Mouse (Mus musculus): ENCODE measurements at regions not wholly inside any gene's neighbourhood (a gene's known extent, or its start where the extent isn't known, plus 50 kb on each side); places are given as distances from the start of the nearest gene placed in this dataset.

DNA sequence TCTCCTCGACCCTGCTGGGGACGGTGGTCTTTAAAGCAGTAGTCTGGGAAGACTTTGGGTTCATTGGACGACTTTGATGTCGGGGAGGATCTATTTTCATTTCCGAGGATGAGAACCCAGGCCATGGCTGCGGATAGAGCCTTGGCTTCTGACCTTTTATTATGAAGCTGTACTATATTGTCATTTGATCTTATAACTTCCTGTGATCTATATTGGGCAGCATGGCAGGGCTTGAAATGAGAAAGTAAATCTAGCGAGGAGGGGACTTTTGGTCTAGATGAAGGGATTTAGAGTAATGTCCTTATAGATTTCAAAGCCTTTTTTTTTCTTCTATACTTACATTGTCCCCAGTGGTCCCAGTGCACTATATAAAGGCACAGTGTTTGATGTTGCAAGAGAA lies 172.8 kb upstream of the Stt3b start:
- Histone ChIP-seq H3K36me3 (ENCODE audit: control insufficient read depth, insufficient read depth, low read length) (no peaks in the 10 kb centered on the region), H3K27ac (ENCODE audit: control insufficient read depth, insufficient read depth, low read depth, low read length) (no peak overlapping the region), H3K4me3 (ENCODE audit: control insufficient read depth, low read depth, low read length) (no peak overlapping the region), H3K27me3 (ENCODE audit: control insufficient read depth, insufficient read depth, low read length) (no peaks in the 10 kb centered on the region), H3K4me1 (ENCODE audit: control insufficient read depth, insufficient read depth, low read length) (no peaks in the 10 kb centered on the region; the same call in 1 of the 2 replicates)
- TF ChIP-seq POLR2A (IDR thresholded peaks at IDR 0.05; ENCODE audit: control insufficient read depth, low read depth, low read length) (no peak), CTCF (IDR thresholded peaks at IDR 0.05; ENCODE audit: control insufficient read depth, insufficient read depth, insufficient replicate concordance, low read depth, low read length) (no peak)

GRCm38 (mm10) chr9:115483721-115484120 lies 173.5 kb upstream of the Stt3b start:
- no peaks in the 10 kb centered on the region for H3K36me3 ChIP-seq (ENCODE audit: control insufficient read depth, insufficient read depth, low read length)
- H3K27me3 ChIP-seq (ENCODE audit: control insufficient read depth, insufficient read depth, low read length), result no peaks in the 10 kb centered on the region
- H3K4me1 ChIP-seq (ENCODE audit: control insufficient read depth, insufficient read depth, low read length), result no peaks in the 10 kb centered on the region; the same call in 1 of the 2 replicates
- no peak overlapping the region for H3K4me3 ChIP-seq (ENCODE audit: control insufficient read depth, low read depth, low read length)
- H3K27ac ChIP-seq (ENCODE audit: control insufficient read depth, insufficient read depth, low read depth, low read length), result no peak overlapping the region
- TF ChIP-seq CTCF (IDR thresholded peaks at IDR 0.05; ENCODE audit: control insufficient read depth, insufficient read depth, insufficient replicate concordance, low read depth, low read length) (no peak), POLR2A (IDR thresholded peaks at IDR 0.05; ENCODE audit: control insufficient read depth, low read depth, low read length) (no peak)

GRCm38 (mm10) chr9:115484408-115484807 lies 174.2 kb upstream of the Stt3b start:
- TF ChIP-seq POLR2A (IDR thresholded peaks at IDR 0.05; ENCODE audit: control insufficient read depth, low read depth, low read length) (no peak), CTCF (IDR thresholded peaks at IDR 0.05; ENCODE audit: control insufficient read depth, insufficient read depth, insufficient replicate concordance, low read depth, low read length) (no peak)

DNA sequence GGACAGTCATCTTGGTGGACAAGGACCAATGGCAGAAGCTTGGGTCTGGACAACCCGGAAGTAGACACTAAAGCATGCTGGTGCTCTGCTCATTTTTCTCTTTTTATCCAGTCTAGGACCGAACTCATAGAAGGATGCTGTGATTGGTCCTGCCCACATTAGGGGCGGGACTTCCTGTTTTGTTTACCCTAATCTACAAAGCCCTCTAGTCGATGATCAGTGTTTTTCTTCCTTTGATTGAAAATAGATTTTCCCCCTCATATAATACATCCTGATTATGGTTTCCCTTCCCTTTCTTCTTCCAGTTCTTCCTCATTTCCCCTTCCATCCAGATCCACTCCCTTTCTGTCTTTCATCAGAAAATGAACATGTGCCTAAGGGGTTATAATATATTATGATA lies 175.0 kb upstream of the Stt3b start:
- Histone ChIP-seq H3K27ac (ENCODE audit: control insufficient read depth, insufficient read depth, low read depth, low read length) (no peak overlapping the region), H3K36me3 (ENCODE audit: control insufficient read depth, insufficient read depth, low read length) (no peaks in the 10 kb centered on the region), H3K4me3 (ENCODE audit: control insufficient read depth, low read depth, low read length) (no peak overlapping the region), H3K27me3 (ENCODE audit: control insufficient read depth, insufficient read depth, low read length) (no peaks in the 10 kb centered on the region), H3K4me1 (ENCODE audit: control insufficient read depth, insufficient read depth, low read length) (no peaks in the 10 kb centered on the region; the same call in 1 of the 2 replicates)
- TF ChIP-seq CTCF (IDR thresholded peaks at IDR 0.05; ENCODE audit: control insufficient read depth, insufficient read depth, insufficient replicate concordance, low read depth, low read length), result no peak
- no peak for TF ChIP-seq POLR2A (IDR thresholded peaks at IDR 0.05; ENCODE audit: control insufficient read depth, low read depth, low read length)

More at GRCm38 (mm10) chr9:115484408-115484807, 174.2 kb upstream of the Stt3b start:
- H3K4me3 ChIP-seq (ENCODE audit: control insufficient read depth, low read depth, low read length), result no peak overlapping the region
- H3K36me3 ChIP-seq (ENCODE audit: control insufficient read depth, insufficient read depth, low read length), result no peaks in the 10 kb centered on the region
- no peaks in the 10 kb centered on the region for H3K27me3 ChIP-seq (ENCODE audit: control insufficient read depth, insufficient read depth, low read length)
- H3K4me1 ChIP-seq (ENCODE audit: control insufficient read depth, insufficient read depth, low read length), result no peaks in the 10 kb centered on the region; the same call in 1 of the 2 replicates
- H3K27ac ChIP-seq (ENCODE audit: control insufficient read depth, insufficient read depth, low read depth, low read length), result no peak overlapping the region

DNA sequence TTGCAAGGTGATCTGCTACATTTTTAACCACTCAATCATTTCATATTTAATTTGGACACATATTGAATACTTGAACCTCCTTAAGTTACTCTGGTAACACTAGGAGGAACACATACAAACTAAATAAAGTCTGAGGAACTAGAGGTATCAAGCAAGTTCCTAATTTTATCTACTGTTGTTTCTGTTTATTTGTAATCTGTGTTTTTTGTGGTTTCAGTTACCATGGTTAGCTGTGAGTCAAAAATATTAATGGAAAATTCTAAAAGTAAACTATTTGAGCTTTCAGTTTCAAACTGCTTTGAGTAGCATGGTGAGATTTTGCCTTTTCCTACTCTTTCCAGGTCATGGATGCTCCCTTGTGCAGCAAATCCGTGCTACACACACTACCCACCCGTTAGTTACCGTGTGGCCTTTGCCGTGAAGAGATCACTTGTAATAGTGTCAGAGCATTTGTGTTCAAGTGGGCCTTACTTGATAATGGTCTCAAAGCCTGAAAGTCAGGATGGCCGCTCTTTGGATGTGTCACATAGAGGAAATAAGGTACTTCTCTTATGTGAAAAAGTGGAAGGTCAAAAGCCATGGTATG lies 177.0 kb upstream of the Stt3b start:
- no peak overlapping the region for H3K27ac ChIP-seq (ENCODE audit: control insufficient read depth, insufficient read depth, low read depth, low read length)
- no peaks in the 10 kb centered on the region for H3K36me3 ChIP-seq (ENCODE audit: control insufficient read depth, insufficient read depth, low read length)
- H3K4me3 ChIP-seq (ENCODE audit: control insufficient read depth, low read depth, low read length), result no peak overlapping the region
- H3K27me3 ChIP-seq (ENCODE audit: control insufficient read depth, insufficient read depth, low read length), result no peaks in the 10 kb centered on the region
- no peaks in the 10 kb centered on the region; the same call in 1 of the 2 replicates for H3K4me1 ChIP-seq (ENCODE audit: control insufficient read depth, insufficient read depth, low read length)
- TF ChIP-seq CTCF (IDR thresholded peaks at IDR 0.05; ENCODE audit: control insufficient read depth, insufficient read depth, insufficient replicate concordance, low read depth, low read length) (no peak), POLR2A (IDR thresholded peaks at IDR 0.05; ENCODE audit: control insufficient read depth, low read depth, low read length) (no peak)

DNA sequence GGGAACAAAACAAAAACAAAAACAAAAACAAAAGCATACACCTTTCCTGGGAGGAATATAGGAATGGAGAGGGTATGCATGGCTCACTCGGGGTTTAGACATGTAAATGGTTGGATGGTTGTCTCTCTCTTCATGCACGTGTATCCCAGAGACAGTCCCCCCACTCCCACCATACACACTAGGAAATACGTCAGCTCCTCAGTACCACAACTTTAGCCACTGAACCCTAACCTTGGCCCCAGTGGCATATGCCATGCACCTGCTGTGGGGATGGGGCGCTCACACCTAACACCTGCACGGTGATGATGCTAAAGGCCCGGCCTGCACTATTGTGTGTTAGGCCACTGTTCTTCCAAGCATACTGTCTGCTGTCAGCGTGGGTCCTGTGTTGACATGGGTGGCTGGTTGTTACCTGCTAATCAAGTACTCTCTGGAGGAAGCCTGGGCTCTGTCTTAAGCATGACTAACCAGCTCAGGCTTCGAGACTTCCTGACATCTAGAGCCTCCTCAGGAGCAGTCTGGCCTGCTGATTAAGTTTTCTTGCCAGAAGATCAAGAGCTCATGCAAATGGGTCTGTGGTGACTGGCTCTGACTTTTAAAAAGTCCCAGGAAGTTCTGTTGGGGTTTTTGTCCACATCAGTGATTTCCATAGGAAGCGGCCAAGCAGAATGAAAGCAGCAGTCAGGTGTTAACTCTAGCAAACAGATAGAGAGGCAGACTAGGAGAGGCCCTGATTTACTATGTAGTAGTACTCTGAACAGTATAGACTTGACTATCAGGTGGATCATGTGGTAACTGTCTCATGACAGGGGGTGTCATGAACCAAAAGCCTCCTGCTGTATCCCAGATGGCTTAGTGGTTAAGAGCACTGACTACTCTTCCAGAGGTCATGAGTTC lies 178.9 kb upstream of the Stt3b start:
- H3K4me1 ChIP-seq (ENCODE audit: control insufficient read depth, insufficient read depth, low read length), result no peaks in the 10 kb centered on the region; the same call in 1 of the 2 replicates
- TF ChIP-seq CTCF (IDR thresholded peaks at IDR 0.05; ENCODE audit: control insufficient read depth, insufficient read depth, insufficient replicate concordance, low read depth, low read length) (no peak), POLR2A (IDR thresholded peaks at IDR 0.05; ENCODE audit: control insufficient read depth, low read depth, low read length) (no peak)
- H3K4me3 ChIP-seq (ENCODE audit: control insufficient read depth, low read depth, low read length), result no peak overlapping the region
- no peaks in the 10 kb centered on the region for H3K27me3 ChIP-seq (ENCODE audit: control insufficient read depth, insufficient read depth, low read length)
- H3K27ac ChIP-seq (ENCODE audit: control insufficient read depth, insufficient read depth, low read depth, low read length), result no peak overlapping the region
- no peaks in the 10 kb centered on the region for H3K36me3 ChIP-seq (ENCODE audit: control insufficient read depth, insufficient read depth, low read length)

GRCm38 (mm10) chr9:115492431-115493171 lies 182.4 kb upstream of the Stt3b start:
- no peaks in the 10 kb centered on the region for H3K27me3 ChIP-seq (ENCODE audit: control insufficient read depth, insufficient read depth, low read length)
- H3K36me3 ChIP-seq (ENCODE audit: control insufficient read depth, insufficient read depth, low read length), result no peaks in the 10 kb centered on the region
- no peak overlapping the region for H3K27ac ChIP-seq (ENCODE audit: control insufficient read depth, insufficient read depth, low read depth, low read length)
- H3K4me3 ChIP-seq (ENCODE audit: control insufficient read depth, low read depth, low read length), result no peak overlapping the region
- TF ChIP-seq CTCF (IDR thresholded peaks at IDR 0.05; ENCODE audit: control insufficient read depth, insufficient read depth, insufficient replicate concordance, low read depth, low read length) (no peak), POLR2A (IDR thresholded peaks at IDR 0.05; ENCODE audit: control insufficient read depth, low read depth, low read length) (no peak)
- H3K4me1 ChIP-seq (ENCODE audit: control insufficient read depth, insufficient read depth, low read length), result no peaks in the 10 kb centered on the region
